Mouse (Mus musculus): ENCODE measurements at regions not wholly inside any gene's neighbourhood (a gene's known extent, or its start where the extent isn't known, plus 50 kb on each side); places are given as distances from the start of the nearest gene placed in this dataset.
"Not testable (repeated sequence)": the region's sequence is repeated elsewhere in the genome, so short reads cannot be mapped to it uniquely, and the experiment has no call there.

DNA sequence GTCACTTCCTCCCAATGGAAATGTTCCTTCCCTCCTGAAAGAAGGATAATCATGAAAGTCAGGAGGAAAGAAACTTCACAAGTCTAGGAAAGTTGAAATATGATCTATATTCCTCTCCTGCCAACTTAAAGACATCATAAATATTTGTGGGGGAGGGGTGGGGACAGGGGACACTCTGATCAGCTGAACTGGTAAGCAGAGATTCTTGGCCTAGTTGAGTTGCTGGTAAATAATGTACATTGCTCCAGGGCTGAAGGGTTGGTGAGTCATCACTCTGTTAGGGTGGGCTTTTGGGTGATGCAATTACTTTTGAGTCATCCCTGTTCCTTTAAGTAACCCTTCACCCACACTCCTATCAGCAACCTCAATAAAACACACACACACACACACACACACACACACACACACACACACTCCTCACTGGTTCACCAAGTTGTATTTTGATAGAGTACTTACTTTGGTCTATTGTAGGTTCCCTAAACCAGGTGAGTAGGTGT, 56.0 kb downstream of the Ccdc71l start:
- no peak for DNase-seq (ENCODE audit: low spot score)

- DNase-seq (ENCODE audit: low spot score): no peak
Measured at GRCm38 (mm10) chr12:32435126-32435525, 56.6 kb downstream of the Ccdc71l start.

DNA sequence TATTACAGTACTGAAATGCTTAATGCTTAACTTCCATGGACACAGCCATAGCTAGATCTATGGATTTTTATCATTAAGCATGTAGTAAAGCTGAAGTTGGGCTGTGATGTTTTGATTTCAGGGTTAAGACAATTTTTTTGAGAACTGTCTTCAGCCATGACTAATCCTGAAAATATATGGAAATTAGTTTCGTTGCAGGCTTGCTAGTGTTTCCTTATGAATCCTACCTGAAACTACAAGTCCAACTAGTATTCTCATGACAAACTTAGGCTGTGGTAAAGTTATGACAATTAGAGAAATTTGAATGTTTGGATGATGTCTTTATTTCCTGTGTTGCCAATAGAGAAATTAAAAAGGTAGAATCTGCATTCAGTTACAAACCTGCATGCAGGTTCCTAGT, 59.7 kb downstream of the Ccdc71l start:
- DNase-seq (ENCODE audit: low spot score): no peak

GRCm38 (mm10) chr12:32444770-32445169, 66.3 kb downstream of the Ccdc71l start:
- no peak for DNase-seq (ENCODE audit: low spot score)

DNA sequence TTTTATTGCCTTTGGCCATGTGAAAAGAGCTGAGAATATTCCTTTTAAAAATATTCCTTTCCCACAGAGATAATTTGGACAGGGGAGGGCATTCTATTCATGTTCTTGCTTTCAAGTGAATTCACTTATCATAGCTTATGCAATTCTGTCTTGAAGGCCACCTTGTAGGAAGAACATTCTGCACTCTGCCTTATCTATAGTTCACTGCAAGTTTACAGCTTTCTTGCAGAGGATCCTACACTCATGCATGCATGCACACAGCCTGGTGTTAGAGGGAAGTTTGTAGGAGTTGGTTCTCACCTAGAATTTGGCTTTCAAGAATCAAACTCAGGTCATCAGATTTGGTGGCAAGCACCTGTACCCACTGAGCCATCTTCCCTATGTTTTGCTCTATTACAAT, 67.4 kb downstream of the Ccdc71l start:
- no peak for DNase-seq (ENCODE audit: low spot score)

GRCm38 (mm10) chr12:32449373-32449772, 70.9 kb downstream of the Ccdc71l start:
- no peak for DNase-seq (ENCODE audit: low spot score)

GRCm38 (mm10) chr12:32451226-32451625, 72.7 kb downstream of the Ccdc71l start:
- no peak for DNase-seq (ENCODE audit: low spot score)

- no peak for DNase-seq (ENCODE audit: low spot score)
Measured at GRCm38 (mm10) chr12:32454794-32455193, 76.3 kb downstream of the Ccdc71l start.

DNA sequence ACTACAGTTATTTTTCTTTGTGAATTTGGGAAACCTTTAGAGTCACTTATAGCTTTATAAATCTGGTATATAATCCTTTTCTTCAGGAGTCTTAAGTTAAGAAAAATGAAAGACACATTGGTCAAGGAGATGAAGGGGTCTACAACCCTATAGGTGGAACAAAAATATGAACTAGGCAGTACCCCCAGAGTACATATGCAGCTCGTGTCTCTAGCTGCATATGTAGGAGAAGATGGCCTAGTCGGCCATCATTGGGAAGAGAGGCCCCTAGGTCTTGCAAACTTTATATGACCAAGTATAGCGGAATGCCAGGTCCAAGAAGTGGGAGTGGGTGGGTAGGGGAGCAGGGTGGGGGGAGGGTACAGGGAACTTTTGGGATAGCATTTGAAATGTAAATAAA, 76.7 kb downstream of the Ccdc71l start:
- not testable (repeated sequence) for DNase-seq (ENCODE audit: low spot score)

- DNase-seq (ENCODE audit: low spot score): no peak
Measured at GRCm38 (mm10) chr12:32455913-32456312, 77.4 kb downstream of the Ccdc71l start.

- no peak for DNase-seq (ENCODE audit: low spot score)
Measured at GRCm38 (mm10) chr12:32456796-32457195, 78.3 kb downstream of the Ccdc71l start.

DNA sequence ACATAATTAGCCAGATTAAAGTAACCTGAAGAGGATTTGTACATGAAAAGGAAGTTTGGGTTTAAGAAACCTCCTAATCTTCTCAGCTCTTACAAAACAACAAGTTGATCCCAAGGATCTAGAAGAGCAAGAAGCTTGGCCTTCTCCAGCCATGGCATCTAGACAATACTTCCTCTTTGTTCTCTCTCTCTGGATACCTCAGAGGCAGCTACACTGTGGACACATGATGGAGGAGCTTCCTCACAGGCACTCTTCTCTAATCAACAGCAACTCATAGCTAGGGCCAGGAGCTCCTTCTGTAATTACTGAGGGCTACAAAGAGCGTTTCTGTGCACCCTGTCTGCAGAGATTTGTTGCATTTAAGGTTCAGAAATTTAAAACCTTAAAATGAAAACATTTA, 79.9 kb downstream of the Ccdc71l start:
- DNase-seq (ENCODE audit: low spot score): no peak

GRCm38 (mm10) chr12:32460330-32460998, 82.0 kb downstream of the Ccdc71l start:
- no peak for DNase-seq (ENCODE audit: low spot score)

DNA sequence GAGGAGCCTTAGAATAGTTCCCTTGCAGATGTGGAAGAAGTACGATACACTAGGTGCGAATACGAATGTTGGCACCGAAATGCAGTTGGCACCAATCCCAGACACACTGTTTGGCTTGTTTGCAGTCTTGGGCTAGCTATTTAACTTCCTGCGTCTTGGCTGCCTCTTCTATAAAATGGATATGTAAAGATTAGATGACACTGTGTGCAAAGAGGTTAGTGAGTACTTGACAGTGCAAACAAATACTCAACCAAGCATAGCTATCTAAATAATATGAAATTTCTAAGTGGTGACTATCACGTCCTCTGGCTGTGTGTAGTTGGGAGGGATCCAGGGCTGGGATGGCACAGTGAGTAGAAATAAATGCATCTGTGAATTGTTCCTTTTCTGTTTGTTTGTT, 86.9 kb downstream of the Ccdc71l start:
- no peak for DNase-seq (ENCODE audit: low spot score)

DNA sequence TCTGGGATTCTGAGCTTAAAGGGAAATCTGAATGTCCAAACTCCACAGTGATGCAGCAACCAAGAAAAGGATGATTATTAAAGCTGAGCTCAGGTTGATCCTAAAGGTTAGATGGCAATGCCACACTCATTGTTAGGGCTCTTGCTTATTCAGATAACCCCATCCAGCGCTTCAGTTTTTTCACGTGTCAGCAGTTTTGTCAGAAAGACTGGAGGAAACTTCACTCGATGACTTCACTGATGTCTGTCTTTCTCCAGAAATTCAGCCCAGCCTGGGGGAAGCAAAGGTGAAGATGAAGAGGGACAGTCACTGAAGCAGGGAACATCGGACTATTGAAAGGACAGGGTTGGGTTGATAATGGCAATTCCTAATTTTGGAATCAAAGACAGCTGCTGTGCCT, 91.4 kb downstream of the Ccdc71l start:
- DNase-seq (ENCODE audit: low spot score): no peak

DNA sequence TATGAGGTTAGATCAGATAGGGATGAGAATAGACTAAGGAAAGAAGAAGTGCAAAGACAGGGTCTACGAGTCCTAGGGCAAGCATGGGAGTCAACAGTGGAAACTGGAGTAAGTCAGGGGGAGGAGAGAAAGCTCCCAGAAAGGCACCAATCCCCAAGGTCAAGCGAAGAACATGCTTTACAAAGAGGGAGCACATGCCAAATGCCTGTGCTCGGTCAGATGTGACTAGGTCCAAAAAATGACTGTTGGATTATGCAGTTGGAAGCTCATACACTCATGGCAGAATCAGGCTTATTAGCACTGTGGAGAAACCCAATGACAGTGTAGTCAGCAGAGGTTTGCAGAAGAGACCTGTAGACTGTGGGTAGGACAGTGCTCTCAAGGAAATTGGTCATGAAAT, 100.9 kb downstream of the Ccdc71l start:
- no peak for DNase-seq (ENCODE audit: low spot score)

GRCm38 (mm10) chr12:32480268-32480667, 101.8 kb downstream of the Ccdc71l start:
- DNase-seq (ENCODE audit: low spot score): no peak

- no peak for DNase-seq (ENCODE audit: low spot score)
Measured at GRCm38 (mm10) chr12:32481051-32481450, 102.5 kb downstream of the Ccdc71l start.

DNA sequence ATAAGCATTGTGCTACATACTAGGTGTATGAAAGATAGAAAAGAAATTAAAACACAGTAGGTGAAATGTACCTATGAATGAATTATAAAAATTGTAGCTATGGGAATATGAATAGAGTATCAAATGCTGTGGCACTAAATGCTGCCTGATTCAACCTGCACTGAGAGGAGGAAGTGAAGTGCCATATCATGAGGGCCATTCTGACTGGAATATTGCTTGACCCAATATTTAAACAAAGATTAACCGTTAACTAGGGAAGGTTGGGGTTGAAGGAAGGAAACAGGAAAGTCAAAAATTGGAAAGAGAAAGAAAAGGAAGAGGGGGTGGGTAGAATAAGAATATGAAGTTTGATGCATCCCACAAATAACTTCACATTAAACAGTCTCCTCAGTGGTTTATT, 103.8 kb downstream of the Ccdc71l start:
- DNase-seq (ENCODE audit: low spot score): no peak

DNA sequence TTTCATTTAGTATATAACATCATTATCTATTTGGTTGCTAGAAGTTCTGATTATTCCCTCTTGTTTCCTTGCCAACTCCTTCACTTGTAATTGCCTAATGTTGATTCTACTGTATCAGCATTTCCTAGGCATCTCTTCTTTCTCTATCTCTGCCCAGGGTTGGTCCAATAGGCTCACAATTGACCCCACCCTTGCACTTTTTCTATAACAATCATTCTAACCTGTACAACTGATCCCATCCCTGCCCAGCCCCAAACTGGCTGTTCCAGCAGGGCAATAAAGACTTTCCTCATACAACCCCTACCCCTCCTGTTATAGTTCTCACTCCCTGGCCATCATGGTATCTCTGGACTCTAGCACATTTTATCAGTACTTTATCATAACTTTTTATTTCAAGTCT, 104.3 kb downstream of the Ccdc71l start:
- DNase-seq (ENCODE audit: low spot score): no peak

- no peak for DNase-seq (ENCODE audit: low spot score)
Measured at GRCm38 (mm10) chr12:32486246-32486645, 107.7 kb downstream of the Ccdc71l start.

GRCm38 (mm10) chr12:32486729-32487128, 108.2 kb downstream of the Ccdc71l start:
- no peak for DNase-seq (ENCODE audit: low spot score)

- DNase-seq (ENCODE audit: low spot score): no peak
Measured at GRCm38 (mm10) chr12:32487883-32488577, 109.5 kb downstream of the Ccdc71l start.

DNA sequence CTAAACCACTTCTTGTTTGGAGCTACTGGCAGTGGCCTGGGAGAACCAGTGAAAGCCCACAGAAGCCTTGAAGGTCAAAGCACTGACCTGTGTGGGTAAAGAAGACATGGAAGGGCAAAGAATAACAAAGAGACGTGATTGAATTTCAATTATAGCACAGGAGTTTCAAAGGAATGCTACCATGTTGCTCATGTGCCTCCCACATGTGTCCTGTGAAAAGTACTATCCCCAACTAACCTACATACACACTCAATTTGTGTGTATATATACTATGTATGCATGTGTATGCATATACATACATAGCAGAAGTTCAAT, 110.0 kb downstream of the Ccdc71l start:
- no peak for DNase-seq (ENCODE audit: low spot score)

Measured in layer of hippocampus, adult 9-10 months (tissue).